Mouse (Mus musculus): ENCODE results near the gene Dpp6. TPM values are rescaled to one million over a fixed set of nuclear protein-coding genes. Genes with fewer than 3 reads are reported as not detected.

The Dpp6 gene
- polyA plus RNA-seq, 1 experiment from 2014 or later: 2.6 TPM

GRCm38 (mm10) chr5:27744944-27745343 is 927.9 kb downstream of the Dpp6 start:
- H3K27me3 ChIP-seq (ENCODE audit: control insufficient read depth, insufficient read depth, low read length): no peaks in the 10 kb centered on the region
- no peak overlapping the region for H3K27ac ChIP-seq (ENCODE audit: low read depth, low read length)
- no peak overlapping the region for H3K4me2 ChIP-seq (replicated peaks; ENCODE audit: low read depth, low read length)
- no peak for ATAC-seq (ENCODE audit: low FRiP score, low TSS enrichment)
- H3K4me1 ChIP-seq (ENCODE audit: control insufficient read depth, insufficient read depth, low read length): no peaks in the 10 kb centered on the region
- H3K36me3 ChIP-seq (ENCODE audit: control insufficient read depth, insufficient read depth, low read length): peaks cover 60% of the 10 kb centered on the region
- H3K4me3 ChIP-seq (ENCODE audit: low read length): no peak overlapping the region
- no peak overlapping the region for H3K9ac ChIP-seq (ENCODE audit: low read depth, low read length)
- WGBS: 96% methylated on average over 1 of the region's 1 CpGs
- no peaks in the 10 kb centered on the region for H3K9me3 ChIP-seq (ENCODE audit: control insufficient read depth, low read length)

- no peak overlapping the region for H3K4me3 ChIP-seq (ENCODE audit: low read length)
- no peak for ATAC-seq (ENCODE audit: low FRiP score, low TSS enrichment)
- H3K4me1 ChIP-seq (ENCODE audit: control insufficient read depth, insufficient read depth, low read length): no peaks in the 10 kb centered on the region
- no peak overlapping the region for H3K9ac ChIP-seq (ENCODE audit: low read depth, low read length)
- H3K27me3 ChIP-seq (ENCODE audit: control insufficient read depth, insufficient read depth, low read length): no peaks in the 10 kb centered on the region
- H3K9me3 ChIP-seq (ENCODE audit: control insufficient read depth, low read length): no peaks in the 10 kb centered on the region
- no peak overlapping the region for H3K27ac ChIP-seq (ENCODE audit: low read depth, low read length)
- no peak overlapping the region for H3K4me2 ChIP-seq (replicated peaks; ENCODE audit: low read depth, low read length)
- WGBS: 94% methylated on average over 4 of the region's 4 CpGs
- H3K36me3 ChIP-seq (ENCODE audit: control insufficient read depth, insufficient read depth, low read length): peaks cover 97% of the 10 kb centered on the region
These were observed 948.8 kb downstream of the Dpp6 start for GRCm38 (mm10) chr5:27765780-27766179.

GRCm38 (mm10) chr5:27767948-27768347 is 950.9 kb downstream of the Dpp6 start:
- Histone ChIP-seq H3K36me3 (ENCODE audit: control insufficient read depth, insufficient read depth, low read length) (peaks cover 96% of the 10 kb centered on the region), H3K27ac (ENCODE audit: low read depth, low read length) (no peak overlapping the region), H3K4me3 (ENCODE audit: low read length) (no peak overlapping the region), H3K9ac (ENCODE audit: low read depth, low read length) (no peak overlapping the region), H3K4me1 (ENCODE audit: control insufficient read depth, insufficient read depth, low read length) (no peaks in the 10 kb centered on the region), H3K9me3 (ENCODE audit: control insufficient read depth, low read length) (no peaks in the 10 kb centered on the region), H3K4me2 (replicated peaks; ENCODE audit: low read depth, low read length) (no peak overlapping the region), H3K27me3 (ENCODE audit: control insufficient read depth, insufficient read depth, low read length) (no peaks in the 10 kb centered on the region)
- ATAC-seq (ENCODE audit: low FRiP score, low TSS enrichment): no peak
- 90% methylated on average over 5 of the region's 5 CpGs for WGBS

Data from kidney, embryonic 14.5 days (tissue).